Mouse (Mus musculus) urinary bladder, postnatal 10 days (tissue): Measurements from ENCODE around the gene Wee2.

Experiments used
- DNase-seq: peaks from one replicate; pipeline ENCODE4 v3.0.0; 2022; ENCODE audit warnings: low spot score

Gene Wee2

GRCm38 (mm10) chr6:40438936-40439335 is at the start of gene Wee2:
Gene Wee2 (plus strand): TSS chr6:40439088.
- no peak for DNase-seq

- DNase-seq = no peak
Observed at GRCm38 (mm10) chr6:40390975-40391374, 47.9 kb upstream of the Wee2 start.

GRCm38 (mm10) chr6:40393213-40393612 is 45.7 kb upstream of the Wee2 start:
- no peak for DNase-seq

- DNase-seq = no peak
Observed at GRCm38 (mm10) chr6:40402031-40402430, 36.9 kb upstream of the Wee2 start.

- no peak for DNase-seq
Observed at GRCm38 (mm10) chr6:40403640-40404285, 35.1 kb upstream of the Wee2 start.

GRCm38 (mm10) chr6:40411085-40411484 is 27.8 kb upstream of the Wee2 start:
- DNase-seq = no peak

- DNase-seq = no peak
Observed at GRCm38 (mm10) chr6:40413046-40413445, 25.8 kb upstream of the Wee2 start.

- DNase-seq = no peak
Observed at GRCm38 (mm10) chr6:40413565-40413964, 25.3 kb upstream of the Wee2 start.

GRCm38 (mm10) chr6:40415799-40416198 is 23.1 kb upstream of the Wee2 start:
- no peak for DNase-seq

- no peak for DNase-seq
Observed at GRCm38 (mm10) chr6:40418386-40418785, 20.5 kb upstream of the Wee2 start.

- no peak for DNase-seq
Observed at GRCm38 (mm10) chr6:40421099-40421498, 17.8 kb upstream of the Wee2 start.

GRCm38 (mm10) chr6:40423013-40423412 is 15.9 kb upstream of the Wee2 start:
- DNase-seq = no peak

- DNase-seq = no peak
Observed at GRCm38 (mm10) chr6:40423774-40424173, 15.1 kb upstream of the Wee2 start.

GRCm38 (mm10) chr6:40427441-40427840 is 11.4 kb upstream of the Wee2 start:
- no peak for DNase-seq

GRCm38 (mm10) chr6:40428696-40429095 is 10.2 kb upstream of the Wee2 start:
- DNase-seq = no peak

- no peak for DNase-seq
Observed at GRCm38 (mm10) chr6:40429521-40429931, 9.4 kb upstream of the Wee2 start.

- DNase-seq = no peak
Observed at GRCm38 (mm10) chr6:40430251-40430650, 8.6 kb upstream of the Wee2 start.

GRCm38 (mm10) chr6:40430878-40431277 is 8.0 kb upstream of the Wee2 start:
- no peak for DNase-seq

GRCm38 (mm10) chr6:40431356-40431755 is 7.5 kb upstream of the Wee2 start:
- DNase-seq = no peak

GRCm38 (mm10) chr6:40431812-40432211 is 7.1 kb upstream of the Wee2 start:
- DNase-seq = no peak

GRCm38 (mm10) chr6:40432346-40433275 is 6.3 kb upstream of the Wee2 start:
- DNase-seq = no peak

GRCm38 (mm10) chr6:40434697-40435096 is 4.2 kb upstream of the Wee2 start:
- DNase-seq = no peak
